Mouse (Mus musculus): ENCODE results near the gene Dus3l.

- TF ChIP-seq CTCF (IDR thresholded peaks at IDR 0.05; ENCODE audit: borderline replicate concordance, extremely low read depth, insufficient read depth, insufficient read length) (no peak), POLR2A (IDR thresholded peaks at IDR 0.05; ENCODE audit: borderline replicate concordance, extremely low read depth, insufficient read depth, insufficient read length, poor library complexity, severe bottlenecking) (peak; percentile 62; the same call in 1 of the 2 replicates)
Observed at GRCm38 (mm10) chr17:56717363-56718058, 47.0 kb upstream of the Dus3l start, which contains the start of the genes Ndufa11 and Vmac.

Data from brain, embryonic 14.5 days (tissue).